Mouse (Mus musculus) bone marrow macrophage, adult 2 months (primary cell): ENCODE results near the gene Fam117b.

ENCODE experiments used
- CTCF ChIP-seq: IDR thresholded peaks from 2 replicates; pipeline ENCODE4 v1.5.1; 2012; ENCODE audit warnings: low read depth, mild to moderate bottlenecking, low read length, moderate library complexity
- POLR2A ChIP-seq: IDR thresholded peaks from 2 replicates; pipeline ENCODE4 v1.6.1; 2012; ENCODE audit warnings: mild to moderate bottlenecking, low read depth, low read length, borderline replicate concordance

- TF ChIP-seq CTCF (no peak), POLR2A (no peak)
These were observed 29.4 kb downstream of the Fam117b start for GRCm38 (mm10) chr1:59942057-59942790.
